Mouse (Mus musculus): ENCODE results near the gene Slc16a13. TPM values are rescaled to one million over a fixed set of nuclear protein-coding genes. Genes with fewer than 3 reads are reported as not detected.

Gene Slc16a13
- polyA plus RNA-seq, 1 experiment: 2.7 TPM

DNA sequence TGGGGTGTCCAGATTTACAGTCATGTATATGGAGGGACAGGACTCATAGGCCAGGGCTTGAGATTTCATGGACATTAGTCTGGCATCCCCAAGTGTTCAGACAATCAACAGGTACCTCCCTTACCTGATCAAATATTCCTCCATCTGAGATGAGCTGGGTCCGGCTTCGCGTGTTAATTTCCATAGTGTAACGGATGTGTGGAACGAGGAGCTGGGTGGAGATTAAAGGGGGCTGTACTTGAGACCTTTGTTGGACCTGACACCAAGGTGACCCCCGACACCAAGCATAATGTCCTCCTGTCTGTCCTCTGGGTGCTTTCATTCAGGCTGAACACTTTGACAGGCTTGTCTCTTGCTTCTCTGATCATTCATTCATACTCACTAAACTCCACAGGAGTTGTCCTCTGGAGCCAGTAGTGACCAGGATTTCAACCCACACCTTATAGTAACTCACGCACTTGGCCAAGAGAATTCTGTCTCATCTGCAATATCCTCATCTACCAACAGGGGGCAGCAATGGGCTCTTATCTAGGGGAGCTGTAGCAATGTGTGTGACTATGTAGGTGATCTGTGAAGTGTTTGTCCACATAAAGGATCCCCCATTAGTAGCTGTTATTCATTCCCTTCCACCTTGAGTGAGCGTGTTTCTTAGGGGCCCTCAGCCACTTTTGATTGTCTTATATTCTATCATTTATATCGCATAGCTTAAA, 26.4 kb upstream of the Slc16a13 start:
- Histone ChIP-seq H3K4me1 (ENCODE audit: control insufficient read depth, insufficient read depth, low read length) (no peaks in the 10 kb centered on the region), H3K27ac (ENCODE audit: insufficient read depth, low read length) (no peak overlapping the region), H3K4me3 (ENCODE audit: insufficient read depth, low read length) (no peak overlapping the region)
- TF ChIP-seq POLR2A (IDR thresholded peaks at IDR 0.05; ENCODE audit: low read depth, low read length): no peak
- TF ChIP-seq CTCF (IDR thresholded peaks at IDR 0.05; ENCODE audit: borderline replicate concordance, insufficient read depth, low read length): no peak

DNA sequence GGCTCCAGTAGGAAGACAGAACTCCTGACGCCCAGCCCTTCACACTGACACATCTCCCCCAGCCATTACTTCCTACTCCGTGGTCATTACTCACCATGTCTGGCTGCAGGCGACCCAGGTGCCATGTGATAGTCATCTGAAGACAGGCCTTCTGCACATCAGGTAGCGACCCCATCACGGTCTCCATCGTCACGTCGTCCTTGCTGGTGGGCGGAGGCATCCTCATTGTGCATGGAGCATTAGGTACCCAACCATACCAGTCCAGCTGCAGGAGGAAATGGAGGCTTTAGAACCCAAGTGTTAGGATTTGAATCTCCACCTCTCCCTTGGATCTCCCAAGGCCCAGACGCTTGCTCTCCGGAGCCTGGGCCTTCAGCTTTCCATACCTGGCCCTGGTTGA, 21.7 kb upstream of the Slc16a13 start:
- no peak for TF ChIP-seq POLR2A (IDR thresholded peaks at IDR 0.05; ENCODE audit: low read depth, low read length)
- TF ChIP-seq CTCF (IDR thresholded peaks at IDR 0.05; ENCODE audit: borderline replicate concordance, insufficient read depth, low read length): no peak
- no peak overlapping the region for H3K27ac ChIP-seq (ENCODE audit: insufficient read depth, low read length)
- H3K4me3 ChIP-seq (ENCODE audit: insufficient read depth, low read length): no peak overlapping the region
- H3K4me1 ChIP-seq (ENCODE audit: control insufficient read depth, insufficient read depth, low read length): peaks cover 2% of the 10 kb centered on the region; the same call in 1 of the 2 replicates

DNA sequence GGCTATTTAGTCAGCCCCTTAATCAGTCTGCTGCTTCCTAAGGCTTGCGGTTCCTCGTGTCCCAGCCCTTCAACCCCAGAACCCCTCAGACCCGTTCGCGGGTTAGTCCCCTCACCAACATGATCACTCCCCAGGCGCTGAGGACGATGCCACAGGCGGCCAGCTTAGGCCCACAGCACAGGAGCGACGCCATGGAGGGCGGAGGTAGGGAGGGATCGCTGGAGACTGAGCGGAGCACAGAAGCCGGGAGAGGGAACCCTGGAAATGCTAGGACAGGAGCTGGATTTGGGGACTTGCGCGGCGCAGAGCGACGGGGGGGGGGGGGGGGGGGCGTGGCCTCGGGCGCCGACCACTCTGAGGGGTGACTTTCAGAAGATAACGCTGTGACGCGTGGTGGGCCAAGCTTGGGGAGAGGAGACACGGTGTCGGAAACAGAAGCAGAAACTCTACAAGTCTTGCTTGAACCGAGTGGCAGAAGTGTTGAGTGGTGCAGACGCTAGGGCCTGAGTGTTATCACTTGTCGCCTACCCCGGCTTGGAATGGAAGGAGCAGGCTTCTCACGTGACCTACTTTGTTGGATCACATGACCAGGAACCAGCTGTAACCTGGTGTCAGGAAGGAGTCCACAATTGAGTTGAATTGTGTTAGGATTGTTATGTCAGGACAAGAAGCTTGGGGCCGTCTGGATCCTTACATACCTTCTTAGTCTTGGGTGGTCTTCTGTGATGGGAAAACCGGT, 18.8 kb upstream of the Slc16a13 start, which contains the start of the genes Gm21988 and Rnasek:
TSS of gene Gm21988 (minus strand) at position 290 of the 739 bp plus-strand sequence.
TSS of gene Rnasek (minus strand) at position 302 of the 739 bp plus-strand sequence.
- H3K4me3 ChIP-seq (ENCODE audit: insufficient read depth, low read length): peak within 1 kb of the TSS; percentile 88

DNA sequence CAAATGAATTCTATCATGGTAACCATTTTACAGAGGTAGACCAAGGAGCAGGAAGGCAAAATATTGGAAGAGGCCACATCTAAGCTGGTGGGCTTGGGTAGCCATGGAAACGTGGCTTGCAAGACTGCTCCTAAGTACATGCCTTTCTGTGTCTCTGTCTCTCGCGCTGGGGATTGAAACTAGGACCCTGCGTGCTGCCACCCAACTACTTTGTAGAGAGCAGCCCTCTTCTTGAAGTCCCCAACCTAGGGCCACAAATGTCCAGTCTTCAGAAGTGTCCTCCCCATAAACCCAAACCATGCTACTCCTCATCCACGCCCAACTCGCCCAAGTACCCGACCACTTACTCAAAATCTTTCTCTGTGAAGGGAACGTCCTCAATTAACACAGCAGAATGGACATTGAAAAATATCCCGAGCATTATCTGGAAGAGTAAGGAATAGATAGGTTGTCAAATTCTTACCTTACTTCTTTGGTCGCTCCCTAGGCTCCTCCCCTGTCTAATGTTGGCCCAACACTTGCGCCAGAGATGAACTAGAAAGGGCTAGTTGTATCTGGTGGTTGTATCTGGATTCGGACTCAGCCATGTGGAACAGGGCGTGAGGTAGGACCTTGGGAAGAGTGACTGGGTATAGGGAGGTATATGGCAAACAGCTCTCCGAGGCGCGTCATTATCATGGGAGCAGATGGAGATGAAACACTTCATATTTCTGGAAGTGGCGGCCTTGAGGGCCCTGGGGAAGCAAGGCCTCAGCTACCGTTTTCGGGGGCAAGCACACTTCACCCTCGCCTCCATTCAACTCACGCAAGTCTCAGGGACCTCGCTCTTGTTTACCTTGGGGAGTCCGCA, 18.0 kb upstream of the Slc16a13 start:
- H3K27ac ChIP-seq (ENCODE audit: insufficient read depth, low read length): peak overlapping the region; percentile 43; the same call in 1 of the 2 replicates
- peaks cover 4% of the 10 kb centered on the region; the same call in 1 of the 2 replicates for H3K4me1 ChIP-seq (ENCODE audit: control insufficient read depth, insufficient read depth, low read length)
- TF ChIP-seq POLR2A (IDR thresholded peaks at IDR 0.05; ENCODE audit: low read depth, low read length) (0 out of 2 replicates have a peak, but pooled peaks have one; percentile 36), CTCF (IDR thresholded peaks at IDR 0.05; ENCODE audit: borderline replicate concordance, insufficient read depth, low read length) (no peak)
- H3K4me3 ChIP-seq (ENCODE audit: insufficient read depth, low read length): peak overlapping the region; percentile 88

More for the DNA sequence above, 18.8 kb upstream of the Slc16a13 start, which contains the start of the genes Gm21988 and Rnasek:
- TF ChIP-seq POLR2A (IDR thresholded peaks at IDR 0.05; ENCODE audit: low read depth, low read length): peak; percentile 95
- TF ChIP-seq CTCF (IDR thresholded peaks at IDR 0.05; ENCODE audit: borderline replicate concordance, insufficient read depth, low read length): no peak
- Histone ChIP-seq H3K27ac (ENCODE audit: insufficient read depth, low read length) (peak within 1 kb of the TSS; percentile 77), H3K4me1 (ENCODE audit: control insufficient read depth, insufficient read depth, low read length) (peaks cover 4% of the 10 kb centered on the region; the same call in 1 of the 2 replicates)

DNA sequence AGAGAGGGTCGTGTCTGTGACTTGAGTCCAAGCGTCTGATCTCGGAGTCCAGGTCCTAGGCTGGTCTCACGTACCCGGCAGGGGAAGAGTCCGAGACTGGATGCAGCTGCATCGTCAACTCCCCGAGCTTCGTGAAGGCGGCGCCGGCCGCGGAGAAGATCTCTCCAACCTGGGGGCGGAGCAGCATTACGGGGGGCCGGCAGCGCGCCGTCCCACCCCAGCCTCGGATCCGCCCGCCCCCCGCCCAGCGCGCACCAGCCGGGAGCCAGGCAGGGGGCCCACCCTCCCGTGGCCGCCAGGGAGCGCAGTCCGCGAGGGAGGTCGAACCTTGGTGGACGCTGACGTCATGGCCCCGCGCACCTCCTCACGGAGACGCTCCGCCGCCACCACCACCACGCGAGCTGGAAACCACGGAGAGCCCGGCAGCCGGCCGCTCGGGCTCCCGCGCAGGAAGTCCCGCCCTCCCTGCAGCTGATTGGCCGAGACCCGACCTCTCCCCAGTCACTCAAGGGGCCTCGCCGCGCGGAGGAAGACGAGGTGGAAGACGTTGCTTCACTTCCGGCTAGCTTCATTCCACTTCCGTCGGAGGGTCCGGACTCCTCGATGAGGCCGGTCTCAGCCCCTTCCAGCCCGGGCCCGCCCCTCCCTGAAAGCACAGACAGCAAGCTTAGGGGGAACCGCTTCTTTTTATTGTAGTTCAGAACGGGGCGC, 16.7 kb upstream of the Slc16a13 start, which contains the start of gene 0610010K14Rik:
TSS of gene 0610010K14Rik (minus strand) at position 458 of the 711 bp plus-strand sequence.
- peak within 1 kb of the TSS; percentile 59 for H3K27ac ChIP-seq (ENCODE audit: insufficient read depth, low read length)
- peak within 1 kb of the TSS; percentile 88 for H3K4me3 ChIP-seq (ENCODE audit: insufficient read depth, low read length)
- peak; percentile 91 for TF ChIP-seq POLR2A (IDR thresholded peaks at IDR 0.05; ENCODE audit: low read depth, low read length)
- TF ChIP-seq CTCF (IDR thresholded peaks at IDR 0.05; ENCODE audit: borderline replicate concordance, insufficient read depth, low read length): peak; percentile 76; the same call in 1 of the 2 replicates
- peaks cover 4% of the 10 kb centered on the region; the same call in 1 of the 2 replicates for H3K4me1 ChIP-seq (ENCODE audit: control insufficient read depth, insufficient read depth, low read length)

DNA sequence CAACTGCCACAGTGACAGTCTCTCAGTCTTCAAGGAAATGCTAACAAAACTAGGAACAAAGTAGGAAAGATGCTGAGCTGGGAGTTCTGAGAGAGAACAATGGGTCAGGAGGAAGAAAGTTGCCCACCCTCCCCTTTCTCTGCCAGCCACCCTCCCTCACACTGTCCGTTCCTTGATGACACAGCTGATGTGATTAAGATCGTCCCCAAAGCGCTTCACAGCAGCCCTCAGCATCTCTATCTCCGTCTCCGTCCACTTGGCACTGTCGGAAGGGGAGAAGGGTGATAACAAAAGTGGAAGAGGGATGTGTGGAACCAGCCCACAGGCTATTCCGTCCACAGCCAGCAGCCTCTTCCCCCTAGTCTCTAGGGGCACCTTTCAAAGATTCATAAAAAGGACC, 15.9 kb upstream of the Slc16a13 start:
- peaks cover 4% of the 10 kb centered on the region; the same call in 1 of the 2 replicates for H3K4me1 ChIP-seq (ENCODE audit: control insufficient read depth, insufficient read depth, low read length)
- no peak overlapping the region for H3K27ac ChIP-seq (ENCODE audit: insufficient read depth, low read length)
- H3K4me3 ChIP-seq (ENCODE audit: insufficient read depth, low read length): peak overlapping the region; percentile 60; the same call in 1 of the 2 replicates
- TF ChIP-seq POLR2A (IDR thresholded peaks at IDR 0.05; ENCODE audit: low read depth, low read length): 0 out of 2 replicates have a peak, but pooled peaks have one; percentile 7
- TF ChIP-seq CTCF (IDR thresholded peaks at IDR 0.05; ENCODE audit: borderline replicate concordance, insufficient read depth, low read length): no peak

DNA sequence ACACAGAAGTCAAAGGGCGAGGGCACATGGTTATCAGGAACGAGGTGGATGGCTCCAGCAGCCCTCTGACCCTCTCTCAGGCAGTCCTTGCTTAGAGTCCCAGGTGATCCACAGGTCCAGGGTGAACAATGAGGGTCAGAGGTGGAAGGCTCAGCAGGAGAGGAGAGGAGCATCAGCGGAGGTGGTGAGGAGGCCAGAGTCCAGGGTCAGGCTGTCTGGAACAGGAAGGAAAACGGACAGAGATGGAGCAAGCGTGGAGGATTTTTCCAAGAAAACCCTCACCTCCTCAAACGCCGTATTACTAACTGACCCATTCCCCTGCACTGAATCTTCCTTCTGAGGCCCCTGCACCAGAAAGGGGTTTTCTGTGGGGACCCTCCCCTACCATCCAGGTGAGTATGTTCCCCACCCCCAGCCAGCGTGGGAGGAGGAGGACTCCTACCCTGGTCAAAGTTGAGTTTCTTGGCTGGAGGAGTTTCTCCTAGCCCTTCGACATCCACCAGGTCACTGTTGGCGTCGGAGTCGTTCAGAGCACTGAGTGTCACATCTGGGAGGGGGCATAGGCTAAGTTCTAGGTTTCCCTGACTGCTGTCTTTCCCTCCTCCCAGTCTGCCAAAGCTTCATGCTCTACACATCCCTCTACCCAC, 14.5 kb upstream of the Slc16a13 start:
- no peak for TF ChIP-seq POLR2A (IDR thresholded peaks at IDR 0.05; ENCODE audit: low read depth, low read length)
- TF ChIP-seq CTCF (IDR thresholded peaks at IDR 0.05; ENCODE audit: borderline replicate concordance, insufficient read depth, low read length): no peak
- H3K4me3 ChIP-seq (ENCODE audit: insufficient read depth, low read length): no peak overlapping the region
- H3K4me1 ChIP-seq (ENCODE audit: control insufficient read depth, insufficient read depth, low read length): peaks cover 3% of the 10 kb centered on the region; the same call in 1 of the 2 replicates
- no peak overlapping the region for H3K27ac ChIP-seq (ENCODE audit: insufficient read depth, low read length)

DNA sequence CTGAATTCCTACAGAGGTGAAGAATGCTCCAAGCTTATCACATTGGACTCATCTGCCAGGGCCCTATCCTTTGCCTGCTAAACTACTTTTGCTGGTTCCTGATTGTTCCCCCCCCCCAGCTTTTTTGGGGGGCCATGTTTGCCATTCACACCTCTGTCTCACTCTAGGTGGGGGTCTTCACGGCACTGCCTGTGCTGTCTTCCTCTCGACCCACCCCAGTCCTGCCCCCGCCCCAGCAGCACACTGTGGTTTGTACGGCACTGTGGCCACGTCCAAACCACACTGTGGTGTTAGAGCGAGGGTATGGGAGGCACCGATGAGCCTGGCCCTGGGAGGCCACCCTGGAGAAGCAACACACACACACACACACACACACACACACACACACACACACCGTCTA, 13.6 kb upstream of the Slc16a13 start:
- Histone ChIP-seq H3K4me1 (ENCODE audit: control insufficient read depth, insufficient read depth, low read length) (peaks cover 2% of the 10 kb centered on the region; the same call in 1 of the 2 replicates), H3K27ac (ENCODE audit: insufficient read depth, low read length) (no peak overlapping the region), H3K4me3 (ENCODE audit: insufficient read depth, low read length) (no peak overlapping the region)
- TF ChIP-seq CTCF (IDR thresholded peaks at IDR 0.05; ENCODE audit: borderline replicate concordance, insufficient read depth, low read length) (no peak), POLR2A (IDR thresholded peaks at IDR 0.05; ENCODE audit: low read depth, low read length) (no peak)

Measured in embryonic fibroblast, embryonic 13.5 days (primary cell).